Mouse (Mus musculus) ES-Bruce4 (cell line): ENCODE measurements around the gene Ercc4. TPM values are rescaled to one million over a fixed set of nuclear protein-coding genes. Genes with fewer than 3 reads are reported as not detected.
"Not testable (repeated sequence)": the region's sequence is repeated elsewhere in the genome, so short reads cannot be mapped to it uniquely, and the experiment has no call there.

Experiments
- H3K27ac ChIP-seq: 2 replicates; pipeline ENCODE4 v1.5.1; 2012; ENCODE audit warnings: low read length, inconsistent platforms; ENCODE audit not compliant: insufficient read depth
- H3K27me3 ChIP-seq: 2 replicates; pipeline ENCODE4 v1.6.1; 2012; ENCODE audit warnings: mild to moderate bottlenecking, low read length, inconsistent platforms; ENCODE audit not compliant: control insufficient read depth, poor library complexity, insufficient read depth, severe bottlenecking
- H3K36me3 ChIP-seq: 2 replicates; pipeline ENCODE4 v1.6.1; 2012; ENCODE audit warnings: inconsistent platforms, mild to moderate bottlenecking, low read length, moderate library complexity; ENCODE audit not compliant: control insufficient read depth, poor library complexity, insufficient read depth, severe bottlenecking
- H3K4me1 ChIP-seq: one replicate; pipeline ENCODE4 v1.8.1; 2011; ENCODE audit warnings: low read length; ENCODE audit not compliant: control insufficient read depth, insufficient read depth
- H3K4me3 ChIP-seq: 2 replicates; pipeline ENCODE4 v1.5.1; 2011; ENCODE audit warnings: low read depth, mild to moderate bottlenecking, low read length
- H3K9ac ChIP-seq: 2 replicates; pipeline ENCODE4 v1.6.1; 2012; ENCODE audit warnings: low read depth, mild to moderate bottlenecking, inconsistent platforms; ENCODE audit not compliant: poor library complexity, severe bottlenecking
- H3K9me3 ChIP-seq: replicated peaks from 2 replicates; pipeline ENCODE4 v1.6.1; 2012; ENCODE audit warnings: mild to moderate bottlenecking, low read length, inconsistent platforms; ENCODE audit not compliant: control insufficient read depth, poor library complexity, insufficient read depth, severe bottlenecking
- CTCF ChIP-seq: IDR thresholded peaks from one replicate; pipeline ENCODE4 v1.8.1; 2011; ENCODE audit warnings: low read depth, low read length
- EP300 ChIP-seq: IDR thresholded peaks from 2 replicates; pipeline ENCODE4 v1.6.1; 2011; ENCODE audit warnings: low read depth, low read length; ENCODE audit not compliant: insufficient read depth
- POLR2A ChIP-seq: IDR thresholded peaks from one replicate; pipeline ENCODE4 v1.8.1; 2011; ENCODE audit warnings: low read length; ENCODE audit not compliant: insufficient read depth
- polyA plus RNA-seq: library from polyadenylated mRNA; stranded (reverse); fragments of >200 nt; gene quantifications from 2 replicates; pipeline ENCODE4 v1.2.4, GENCODE M21; 2011; ENCODE audit warnings: low read depth; ENCODE audit not compliant: missing spikeins, insufficient read depth, insufficient read length

Ercc4 gene
- polyA plus RNA-seq, 1 experiment = 12.4 TPM

GRCm38 (mm10) chr16:13109990-13110595, 609 bp downstream of the Ercc4 start:
- peak overlapping the region; percentile 74 for H3K9ac ChIP-seq
- H3K27ac ChIP-seq = peak overlapping the region; percentile 67
- H3K4me1 ChIP-seq = no peaks in the 10 kb centered on the region
- TF ChIP-seq CTCF = no peak
- no peak for TF ChIP-seq EP300
- TF ChIP-seq POLR2A = no peak
- H3K9me3 ChIP-seq = peaks cover 13% of the 10 kb centered on the region
- peaks cover 24% of the 10 kb centered on the region for H3K36me3 ChIP-seq
- no peaks in the 10 kb centered on the region for H3K27me3 ChIP-seq
- H3K4me3 ChIP-seq = peak overlapping the region; percentile 75

DNA sequence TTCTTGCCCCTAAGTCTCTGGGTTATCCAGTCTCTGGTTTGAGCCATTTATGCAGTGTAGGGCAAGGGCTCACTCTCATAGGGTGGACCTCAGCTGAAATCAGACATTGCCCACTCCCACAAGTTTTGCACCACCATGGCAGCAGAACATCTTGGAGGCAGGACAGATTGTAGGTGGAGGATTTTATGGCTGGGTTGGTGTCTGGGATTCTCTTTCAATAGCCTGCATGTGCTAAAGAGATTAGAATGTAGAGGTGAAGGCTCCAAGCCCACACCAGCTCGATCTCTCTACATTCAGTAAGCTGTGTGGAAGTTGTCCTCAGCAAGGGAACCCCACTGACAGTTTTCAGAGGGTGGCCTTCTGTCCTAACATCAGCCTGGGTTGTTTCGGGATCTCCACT, 5.3 kb downstream of the Ercc4 start:
- H3K9me3 ChIP-seq = 0 out of 2 replicates have a peak, but pooled peaks cover 3% of the 10 kb centered on the region
- TF ChIP-seq EP300 (no peak), CTCF (no peak), POLR2A (no peak)
- H3K27ac ChIP-seq = no peak overlapping the region
- no peak overlapping the region for H3K4me3 ChIP-seq
- peaks cover 5% of the 10 kb centered on the region for H3K4me1 ChIP-seq
- no peak overlapping the region for H3K9ac ChIP-seq
- no peaks in the 10 kb centered on the region for H3K27me3 ChIP-seq
- peaks cover 25% of the 10 kb centered on the region for H3K36me3 ChIP-seq

DNA sequence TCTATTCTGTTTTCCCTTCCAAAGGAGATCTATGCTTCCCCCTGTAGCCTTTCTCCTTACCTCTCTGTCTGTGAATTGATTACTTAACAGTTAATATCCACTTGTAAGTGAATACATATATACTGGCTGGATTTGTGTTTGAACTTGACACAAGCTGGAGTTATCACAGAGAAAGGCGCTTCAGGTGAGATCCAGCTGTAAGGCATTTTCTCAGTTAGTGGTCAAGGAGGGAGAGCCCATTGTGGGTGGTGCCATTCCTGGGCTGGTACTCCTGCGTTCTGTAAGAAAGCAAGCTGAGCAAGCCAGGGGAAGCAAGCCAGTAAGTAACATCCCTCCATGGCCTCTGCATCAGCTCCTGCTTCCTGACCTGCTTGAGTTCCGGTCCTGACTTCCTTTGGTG, 6.0 kb downstream of the Ercc4 start:
- H3K9ac ChIP-seq, H3K4me3 ChIP-seq, H3K27me3 ChIP-seq, H3K9me3 ChIP-seq, H3K4me1 ChIP-seq, H3K27ac ChIP-seq: not testable (repeated sequence)
- H3K36me3 ChIP-seq = peaks cover 25% of the 10 kb centered on the region

- Histone ChIP-seq H3K9me3 (0 out of 2 replicates have a peak, but pooled peaks cover 3% of the 10 kb centered on the region), H3K4me1 (peaks cover 9% of the 10 kb centered on the region), H3K27ac (peak overlapping the region; percentile 96), H3K36me3 (peaks cover 25% of the 10 kb centered on the region), H3K4me3 (no peak overlapping the region), H3K27me3 (no peaks in the 10 kb centered on the region), H3K9ac (peak overlapping the region; percentile 46)
- TF ChIP-seq CTCF (peak; percentile 51), EP300 (no peak)
These were observed 7.9 kb downstream of the Ercc4 start for GRCm38 (mm10) chr16:13117299-13117966.

GRCm38 (mm10) chr16:13117967-13118430, 8.5 kb downstream of the Ercc4 start:
- Histone ChIP-seq H3K36me3 (peaks cover 21% of the 10 kb centered on the region), H3K9ac (peak overlapping the region; percentile 46), H3K9me3 (0 out of 2 replicates have a peak, but pooled peaks cover 3% of the 10 kb centered on the region), H3K4me1 (peaks cover 9% of the 10 kb centered on the region), H3K27me3 (no peaks in the 10 kb centered on the region), H3K4me3 (no peak overlapping the region), H3K27ac (peak overlapping the region; percentile 96)
- TF ChIP-seq CTCF = no peak
- no peak for TF ChIP-seq EP300
- TF ChIP-seq POLR2A = no peak

DNA sequence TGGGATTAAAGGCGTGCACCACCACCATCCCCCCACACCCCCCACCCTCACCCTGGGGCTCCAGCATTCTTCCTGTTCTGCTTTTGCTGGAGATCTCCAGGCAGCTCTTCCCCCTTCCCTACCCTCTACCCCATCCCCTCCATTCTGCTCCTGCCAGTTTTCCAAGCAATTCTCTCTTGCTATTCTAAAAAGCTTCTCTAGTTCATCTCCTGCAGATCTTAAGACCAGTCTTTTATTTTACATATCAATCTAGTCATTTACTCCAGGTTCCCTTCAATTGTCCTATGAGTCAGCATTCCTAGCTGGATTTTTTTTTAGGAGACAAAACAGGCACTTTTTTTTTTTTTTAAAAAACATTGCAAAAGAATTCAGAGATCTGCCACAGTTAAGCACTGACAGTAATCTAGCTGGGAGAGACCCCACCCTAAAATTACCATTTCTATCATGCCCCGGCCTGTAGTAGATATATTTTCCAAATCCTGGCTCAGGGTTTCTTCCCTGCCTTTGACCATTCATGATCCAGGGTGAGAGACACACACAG, 9.3 kb downstream of the Ercc4 start:
- TF ChIP-seq EP300 = peak; percentile 33; the same call in 1 of the 2 replicates
- no peak for TF ChIP-seq CTCF
- Histone ChIP-seq H3K4me3 (no peak overlapping the region), H3K9me3 (no peaks in the 10 kb centered on the region), H3K27me3 (no peaks in the 10 kb centered on the region), H3K27ac (peak overlapping the region; percentile 98), H3K9ac (no peak overlapping the region), H3K36me3 (peaks cover 21% of the 10 kb centered on the region), H3K4me1 (peaks cover 9% of the 10 kb centered on the region)
